Mouse (Mus musculus): ENCODE measurements around the gene Vmn2r11.
"Not testable (repeated sequence)": the region's sequence is repeated elsewhere in the genome, so short reads cannot be mapped to it uniquely, and the experiment has no call there.

Vmn2r11 gene

GRCm38 (mm10) chr5:109059469-109059868, at the start of gene Vmn2r11:
Vmn2r11 (minus strand) TSS chr5:109059569.
- not testable (repeated sequence) for DNase-seq

- DNase-seq: not testable (repeated sequence)
Measured at GRCm38 (mm10) chr5:109097850-109098249, 38.5 kb upstream of the Vmn2r11 start, which contains the start of gene Vmn2r12. Vmn2r12 (minus strand) TSS chr5:109097950.

GRCm38 (mm10) chr5:109096482-109096881, 37.1 kb upstream of the Vmn2r11 start:
- not testable (repeated sequence) for DNase-seq

GRCm38 (mm10) chr5:109072016-109072415, 12.6 kb upstream of the Vmn2r11 start:
- not testable (repeated sequence) for DNase-seq

GRCm38 (mm10) chr5:109055286-109055685, 4.1 kb downstream of the Vmn2r11 start:
- no peak for DNase-seq

- no peak for DNase-seq
Measured at GRCm38 (mm10) chr5:109032591-109032990, 26.8 kb downstream of the Vmn2r11 start.

GRCm38 (mm10) chr5:109006427-109006826, 52.9 kb downstream of the Vmn2r11 start, which contains the start of gene Vmn2r10:
Vmn2r10 (minus strand) TSS chr5:109006527.
- DNase-seq: not testable (repeated sequence)

All from cerebellum, adult 8-10 months (tissue).